Mouse (Mus musculus) C2C12 (cell line): ENCODE measurements around the gene Rbms3. TPM values are rescaled to one million over a fixed set of nuclear protein-coding genes. Genes with fewer than 3 reads are reported as not detected.

ENCODE experiments used
- H3K27me3 ChIP-seq: one replicate; pipeline ENCODE4 v1.6.1; 2011; ENCODE audit not compliant: control insufficient read depth, insufficient read depth, insufficient read length
- H3K36me3 ChIP-seq: one replicate; pipeline ENCODE4 v1.6.1; 2011; ENCODE audit not compliant: control insufficient read depth, insufficient read depth
- H3K4me3 ChIP-seq: one replicate; pipeline ENCODE4 v1.5.1; 2011; ENCODE audit warnings: mild to moderate bottlenecking, control low read depth; ENCODE audit not compliant: poor library complexity, insufficient read depth, severe bottlenecking
- H3K79me2 ChIP-seq: one replicate; pipeline ENCODE4 v1.6.1; 2011; ENCODE audit not compliant: control insufficient read depth, insufficient read depth
- H3K79me3 ChIP-seq: one replicate; pipeline ENCODE4 v1.6.1; 2011; ENCODE audit warnings: low read depth, control low read depth
- H3ac ChIP-seq: one replicate; pipeline ENCODE3; 2011; ENCODE audit warnings: low read depth; ENCODE audit not compliant: control insufficient read depth, insufficient read length
- CEBPB ChIP-seq: IDR thresholded peaks from one replicate; pipeline ENCODE4 v1.6.1; 2011; ENCODE audit warnings: low read depth, mild to moderate bottlenecking, control low read depth, moderate library complexity
- CTCF ChIP-seq: IDR thresholded peaks from one replicate; pipeline ENCODE4 v1.5.1; 2011; ENCODE audit not compliant: control insufficient read depth, insufficient read depth, insufficient read length
- FOSL1 ChIP-seq: IDR thresholded peaks from one replicate; pipeline ENCODE4 v1.8.0; 2011; ENCODE audit warnings: mild to moderate bottlenecking, low read length; ENCODE audit not compliant: poor library complexity, insufficient read depth, severe bottlenecking
- MAX ChIP-seq: IDR thresholded peaks from one replicate; pipeline ENCODE4 v1.6.1; 2011; ENCODE audit warnings: mild to moderate bottlenecking, control low read depth
- MYOD1 ChIP-seq: IDR thresholded peaks from one replicate; pipeline ENCODE4 v1.6.1; 2011; ENCODE audit warnings: low read depth; ENCODE audit not compliant: control insufficient read depth, insufficient read length
- MYOG ChIP-seq: IDR thresholded peaks from one replicate; pipeline ENCODE4 v1.6.1; 2011; ENCODE audit not compliant: control insufficient read depth, insufficient read length; ENCODE audit errors: extremely low read depth
- USF1 ChIP-seq: IDR thresholded peaks from one replicate; pipeline ENCODE4 v1.6.1; 2011; ENCODE audit warnings: low read depth, mild to moderate bottlenecking, control low read depth, moderate library complexity
- polyA plus RNA-seq: library from polyadenylated mRNA; unstranded; fragments of >200 nt; fragmentation: generic; extraction: Trizol; gene quantifications from one replicate; pipeline ENCODE4 v1.2.1, GENCODE M21; 2012; ENCODE audit warnings: missing spikeins

The Rbms3 gene
- polyA plus RNA-seq, 1 experiment: 2.7 TPM

- TF ChIP-seq FOSL1: no peak
- no peak for TF ChIP-seq USF1
- no peak for TF ChIP-seq MYOD1
- no peak for TF ChIP-seq CTCF
- TF ChIP-seq MAX: no peak
- no peak for TF ChIP-seq CEBPB
- no peak for TF ChIP-seq MYOG
- Histone ChIP-seq H3K79me3 (no peaks in the 10 kb centered on the region), H3K79me2 (no peaks in the 10 kb centered on the region), H3K36me3 (no peaks in the 10 kb centered on the region), H3K4me3 (no peak overlapping the region), H3K27me3 (no peaks in the 10 kb centered on the region), H3ac (no peak overlapping the region)
These were observed 588.3 kb downstream of the Rbms3 start for GRCm38 (mm10) chr9:117041291-117041992.

DNA sequence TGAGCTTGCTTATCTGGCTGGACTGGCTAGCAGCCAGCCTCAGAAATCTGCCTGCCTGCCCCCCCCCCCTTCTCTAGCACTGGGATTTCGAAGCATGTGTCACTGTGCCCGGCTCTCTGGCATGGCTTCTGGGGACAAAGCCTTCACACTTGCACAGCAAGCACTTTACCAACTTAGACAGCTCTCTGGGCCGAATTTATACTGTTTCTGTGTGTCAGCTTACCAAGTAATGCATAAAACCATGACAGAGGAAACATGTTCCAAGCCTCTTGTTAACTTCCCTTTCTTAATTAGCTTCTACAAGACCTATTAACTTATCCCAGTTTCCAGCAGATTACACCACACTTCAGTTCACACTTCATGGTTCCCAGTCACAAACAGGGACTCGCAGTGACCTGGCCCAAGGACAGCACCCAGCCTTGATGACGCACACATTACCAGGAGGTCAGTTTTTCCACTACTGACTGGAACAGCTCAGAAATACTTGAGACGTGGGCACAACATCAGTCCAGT lies 589.7 kb downstream of the Rbms3 start:
- TF ChIP-seq CTCF (no peak), MYOG (no peak), CEBPB (no peak), USF1 (no peak), MAX (no peak), FOSL1 (no peak), MYOD1 (no peak)

GRCm38 (mm10) chr9:117032690-117033089 lies 597.0 kb downstream of the Rbms3 start:
- H3K79me2 ChIP-seq: no peaks in the 10 kb centered on the region
- no peaks in the 10 kb centered on the region for H3K36me3 ChIP-seq
- no peak overlapping the region for H3K4me3 ChIP-seq
- TF ChIP-seq MAX (no peak), CEBPB (no peak), FOSL1 (no peak), USF1 (no peak), CTCF (no peak), MYOD1 (no peak), MYOG (no peak)
- H3ac ChIP-seq: no peak overlapping the region
- H3K79me3 ChIP-seq: no peaks in the 10 kb centered on the region
- no peaks in the 10 kb centered on the region for H3K27me3 ChIP-seq

More for the DNA sequence above, 589.7 kb downstream of the Rbms3 start:
- H3K79me3 ChIP-seq: no peaks in the 10 kb centered on the region
- no peaks in the 10 kb centered on the region for H3K36me3 ChIP-seq
- H3K4me3 ChIP-seq: no peak overlapping the region
- no peak overlapping the region for H3ac ChIP-seq
- no peaks in the 10 kb centered on the region for H3K27me3 ChIP-seq
- H3K79me2 ChIP-seq: no peaks in the 10 kb centered on the region

DNA sequence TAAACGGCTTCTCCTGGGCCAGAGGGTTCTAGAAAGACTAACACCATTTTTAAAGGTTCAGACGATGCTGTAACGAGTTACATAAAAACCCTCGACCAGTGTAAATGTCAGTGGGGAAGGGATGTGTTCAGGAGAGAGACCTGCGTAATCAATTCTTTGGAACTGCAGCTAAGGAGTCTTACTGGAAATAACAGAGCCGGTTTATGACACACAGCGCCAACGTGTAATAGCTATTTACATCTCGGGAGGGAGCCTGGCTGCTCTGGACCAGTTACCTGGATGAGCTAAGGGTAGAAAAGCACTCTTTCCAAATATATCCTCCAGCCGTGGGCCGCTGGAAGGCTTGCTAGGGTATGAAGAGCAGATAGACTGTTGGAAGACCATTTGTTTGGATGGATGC lies 598.5 kb downstream of the Rbms3 start:
- H3K27me3 ChIP-seq: no peaks in the 10 kb centered on the region
- H3ac ChIP-seq: no peak overlapping the region
- TF ChIP-seq MYOG (no peak), FOSL1 (no peak), CEBPB (no peak), MYOD1 (no peak)
- no peak overlapping the region for H3K4me3 ChIP-seq
- H3K79me2 ChIP-seq: no peaks in the 10 kb centered on the region
- H3K36me3 ChIP-seq: no peaks in the 10 kb centered on the region
- H3K79me3 ChIP-seq: no peaks in the 10 kb centered on the region

DNA sequence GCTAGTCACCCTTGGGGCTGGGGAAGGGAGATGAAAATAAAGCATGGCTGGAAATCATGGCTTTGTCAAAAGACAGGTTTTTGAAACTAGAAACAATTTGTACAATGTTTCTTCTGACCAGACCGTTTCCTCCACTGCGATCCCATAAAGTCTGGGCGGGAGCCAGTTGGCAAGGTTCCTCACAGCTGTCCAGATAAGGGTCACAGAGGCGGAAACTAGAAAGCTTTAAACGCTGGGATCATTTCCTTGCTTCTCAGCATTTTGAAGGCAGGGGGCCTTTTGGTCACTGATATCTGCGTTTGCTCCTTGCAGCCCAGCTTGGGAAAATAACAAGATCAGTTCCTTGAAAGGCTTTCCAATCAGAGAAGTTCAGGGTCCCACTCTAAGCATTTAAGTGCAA lies 598.9 kb downstream of the Rbms3 start:
- H3K36me3 ChIP-seq: no peaks in the 10 kb centered on the region
- no peak overlapping the region for H3K4me3 ChIP-seq
- H3K27me3 ChIP-seq: no peaks in the 10 kb centered on the region
- H3K79me2 ChIP-seq: no peaks in the 10 kb centered on the region
- H3ac ChIP-seq: no peak overlapping the region
- no peaks in the 10 kb centered on the region for H3K79me3 ChIP-seq
- TF ChIP-seq MAX: no peak
- peak; percentile 54 for TF ChIP-seq MYOD1

- TF ChIP-seq MYOG: no peak
- no peak for TF ChIP-seq MYOD1
- TF ChIP-seq USF1: no peak
- TF ChIP-seq MAX: no peak
- TF ChIP-seq CTCF: no peak
- no peak for TF ChIP-seq CEBPB
- no peak for TF ChIP-seq FOSL1
These were observed 599.8 kb downstream of the Rbms3 start for GRCm38 (mm10) chr9:117029953-117030352.

More at GRCm38 (mm10) chr9:117029953-117030352, 599.8 kb downstream of the Rbms3 start:
- Histone ChIP-seq H3K27me3 (no peaks in the 10 kb centered on the region), H3K79me3 (no peaks in the 10 kb centered on the region), H3ac (no peak overlapping the region), H3K79me2 (no peaks in the 10 kb centered on the region), H3K36me3 (no peaks in the 10 kb centered on the region), H3K4me3 (no peak overlapping the region)
